Mouse (Mus musculus) forebrain, embryonic 15.5 days (tissue): ENCODE measurements around the gene D8Ertd738e. TPM values are rescaled to one million over a fixed set of nuclear protein-coding genes. Genes with fewer than 3 reads are reported as not detected.
"Not testable (repeated sequence)": the region's sequence is repeated elsewhere in the genome, so short reads cannot be mapped to it uniquely, and the experiment has no call there.

Experiments
- ATAC-seq: fragments of 200-750 bp; cut with Nextera tagmentation; replicated peaks from 2 replicates; pipeline ENCODE4 v1.8.0; 2017; ENCODE audit warnings: mild to moderate bottlenecking, moderate TSS enrichment, moderate library complexity
- H3K27ac ChIP-seq: fragments of 300-500 bp; sonication (generic); replicated peaks from 2 replicates; pipeline ENCODE4 v1.5.1; 2015; ENCODE audit warnings: mild to moderate bottlenecking, inconsistent platforms
- H3K27me3 ChIP-seq: fragments of 300-500 bp; sonication (generic); 2 replicates; pipeline ENCODE4 v1.6.1; 2015; ENCODE audit warnings: inconsistent platforms
- H3K36me3 ChIP-seq: fragments of 300-500 bp; sonication (generic); 2 replicates; pipeline ENCODE4 v1.6.1; 2015; ENCODE audit warnings: mild to moderate bottlenecking, inconsistent platforms
- H3K4me1 ChIP-seq: fragments of 300-500 bp; sonication (generic); 2 replicates; pipeline ENCODE4 v1.6.1; 2015; ENCODE audit warnings: inconsistent platforms
- H3K4me2 ChIP-seq: fragments of 300-500 bp; sonication (generic); replicated peaks from 2 replicates; pipeline ENCODE4 v1.6.1; 2015; ENCODE audit warnings: mild to moderate bottlenecking, inconsistent platforms
- H3K4me3 ChIP-seq: fragments of 300-500 bp; sonication (generic); 2 replicates; pipeline ENCODE4 v1.5.1; 2015; ENCODE audit warnings: mild to moderate bottlenecking, inconsistent platforms
- H3K9ac ChIP-seq: fragments of 300-500 bp; sonication (generic); replicated peaks from 2 replicates; pipeline ENCODE4 v1.6.1; 2015; ENCODE audit warnings: mild to moderate bottlenecking, inconsistent platforms
- H3K9me3 ChIP-seq: fragments of 300-500 bp; sonication (generic); 2 replicates; pipeline ENCODE4 v1.6.1; 2016; ENCODE audit warnings: inconsistent platforms
- WGBS: fragments of 180-500 bp; shearing (Covaris S2); methylation state at CpG from one replicate; pipeline ENCODE4 v1.1.7; 2015; ENCODE audit warnings: mixed read lengths; 5-methylcytosine and 5-hydroxymethylcytosine counted together
- polyA plus RNA-seq: library from polyadenylated mRNA; unstranded; fragments of >200 nt; fragmentation: Nextera tagmentation; extraction: Ambion mirVana; gene quantifications from 2 replicates; pipeline ENCODE4 v1.2.1, GENCODE M21; 2015

The D8Ertd738e gene
- 233 and 252 TPM in 2 replicates for polyA plus RNA-seq

GRCm38 (mm10) chr8:84249257-84250170 is at the start of gene D8Ertd738e:
TSS of gene D8Ertd738e (minus strand) at chr8:84249719.
- WGBS, result 4% methylated on average over 52 of the region's 52 CpGs
- Histone ChIP-seq H3K27me3 (no peaks in the 10 kb centered on the region), H3K4me2 (peak within 1 kb of the TSS; percentile 85), H3K27ac (peak within 1 kb of the TSS; percentile 78), H3K9me3 (no peaks in the 10 kb centered on the region), H3K36me3 (peaks cover 65% of the 10 kb centered on the region), H3K9ac (peak within 1 kb of the TSS; percentile 81), H3K4me1 (peaks cover 8% of the 10 kb centered on the region), H3K4me3 (peak within 1 kb of the TSS; percentile 93)
- peak; percentile 92 for ATAC-seq

- no peak for ATAC-seq
- no peaks in the 10 kb centered on the region for H3K36me3 ChIP-seq
Measured at GRCm38 (mm10) chr8:84297029-84297785, 47.7 kb upstream of the D8Ertd738e start.

GRCm38 (mm10) chr8:84291688-84292087 is 42.2 kb upstream of the D8Ertd738e start:
- no peak for ATAC-seq
- H3K9me3 ChIP-seq, result no peaks in the 10 kb centered on the region
- H3K27ac ChIP-seq, result no peak overlapping the region

More at GRCm38 (mm10) chr8:84297029-84297785, 47.7 kb upstream of the D8Ertd738e start:
- Histone ChIP-seq H3K4me2 (no peak overlapping the region), H3K9ac (no peak overlapping the region), H3K27me3 (no peaks in the 10 kb centered on the region), H3K4me1 (no peaks in the 10 kb centered on the region), H3K27ac (no peak overlapping the region), H3K9me3 (no peaks in the 10 kb centered on the region), H3K4me3 (no peak overlapping the region)
- WGBS, result 56% methylated on average over 5 of the region's 5 CpGs

GRCm38 (mm10) chr8:84291086-84291485 is 41.6 kb upstream of the D8Ertd738e start:
- Histone ChIP-seq H3K4me1 (no peaks in the 10 kb centered on the region), H3K27ac (no peak overlapping the region), H3K27me3 (no peaks in the 10 kb centered on the region), H3K9ac (no peak overlapping the region), H3K9me3 (no peaks in the 10 kb centered on the region), H3K4me3 (no peak overlapping the region), H3K36me3 (no peaks in the 10 kb centered on the region), H3K4me2 (no peak overlapping the region)
- no peak for ATAC-seq
- whole genome bisulfite sequencing, result 67% methylated on average over 5 of the region's 5 CpGs

More at GRCm38 (mm10) chr8:84291688-84292087, 42.2 kb upstream of the D8Ertd738e start:
- H3K4me3 ChIP-seq, result no peak overlapping the region
- H3K4me2 ChIP-seq, result no peak overlapping the region
- no peaks in the 10 kb centered on the region for H3K27me3 ChIP-seq
- WGBS, result 23% methylated on average over 8 of the region's 8 CpGs
- H3K9ac ChIP-seq, result no peak overlapping the region
- no peaks in the 10 kb centered on the region for H3K4me1 ChIP-seq
- no peaks in the 10 kb centered on the region for H3K36me3 ChIP-seq

- H3K9ac ChIP-seq, result no peak overlapping the region
- ATAC-seq, result no peak
- H3K4me1 ChIP-seq, result no peaks in the 10 kb centered on the region
- H3K4me2 ChIP-seq, result no peak overlapping the region
- WGBS, result 42% methylated on average over 2 of the region's 2 CpGs
- H3K27ac ChIP-seq, result no peak overlapping the region
- H3K4me3 ChIP-seq, result no peak overlapping the region
- no peaks in the 10 kb centered on the region for H3K27me3 ChIP-seq
- H3K9me3 ChIP-seq, result no peaks in the 10 kb centered on the region
- no peaks in the 10 kb centered on the region for H3K36me3 ChIP-seq
Measured at GRCm38 (mm10) chr8:84288892-84289291, 39.4 kb upstream of the D8Ertd738e start.

GRCm38 (mm10) chr8:84285665-84286064 is 36.1 kb upstream of the D8Ertd738e start:
- WGBS, result 50% methylated on average over 5 of the region's 5 CpGs

GRCm38 (mm10) chr8:84284608-84285063 is 35.1 kb upstream of the D8Ertd738e start:
- WGBS, result 38% methylated on average over 9 of the region's 9 CpGs
- H3K27me3 ChIP-seq, result no peaks in the 10 kb centered on the region
- H3K9me3 ChIP-seq, result no peaks in the 10 kb centered on the region
- no peaks in the 10 kb centered on the region for H3K4me1 ChIP-seq
- no peaks in the 10 kb centered on the region for H3K36me3 ChIP-seq
- H3K4me2 ChIP-seq, result no peak overlapping the region
- no peak overlapping the region for H3K27ac ChIP-seq
- no peak overlapping the region for H3K9ac ChIP-seq
- H3K4me3 ChIP-seq, result no peak overlapping the region
- no peak for ATAC-seq

More at GRCm38 (mm10) chr8:84285665-84286064, 36.1 kb upstream of the D8Ertd738e start:
- H3K36me3 ChIP-seq, H3K4me1 ChIP-seq, H3K27me3 ChIP-seq, H3K4me3 ChIP-seq, H3K27ac ChIP-seq, ATAC-seq, H3K9me3 ChIP-seq, H3K4me2 ChIP-seq, H3K9ac ChIP-seq: not testable (repeated sequence)

- no peak overlapping the region for H3K9ac ChIP-seq
- H3K36me3 ChIP-seq, result no peaks in the 10 kb centered on the region
- H3K4me1 ChIP-seq, result no peaks in the 10 kb centered on the region
- no peak overlapping the region for H3K27ac ChIP-seq
- H3K9me3 ChIP-seq, result no peaks in the 10 kb centered on the region
- WGBS, result 84% methylated on average over 10 of the region's 10 CpGs
- no peak overlapping the region for H3K4me2 ChIP-seq
- H3K27me3 ChIP-seq, result no peaks in the 10 kb centered on the region
- H3K4me3 ChIP-seq, result no peak overlapping the region
- no peak for ATAC-seq
Measured at GRCm38 (mm10) chr8:84280777-84281176, 31.3 kb upstream of the D8Ertd738e start.

- Histone ChIP-seq H3K9ac (no peak overlapping the region), H3K4me3 (no peak overlapping the region), H3K36me3 (no peaks in the 10 kb centered on the region), H3K27me3 (no peaks in the 10 kb centered on the region), H3K9me3 (no peaks in the 10 kb centered on the region), H3K27ac (no peak overlapping the region), H3K4me2 (no peak overlapping the region), H3K4me1 (no peaks in the 10 kb centered on the region)
- WGBS, result 69% methylated on average over 1 of the region's 1 CpGs
- ATAC-seq, result no peak
Measured at GRCm38 (mm10) chr8:84276447-84276846, 26.9 kb upstream of the D8Ertd738e start.

- no peak for ATAC-seq
- no peaks in the 10 kb centered on the region for H3K36me3 ChIP-seq
- H3K27me3 ChIP-seq, result no peaks in the 10 kb centered on the region
- no peak overlapping the region for H3K4me2 ChIP-seq
- H3K4me3 ChIP-seq, result no peak overlapping the region
- no peak overlapping the region for H3K9ac ChIP-seq
- no peak overlapping the region for H3K27ac ChIP-seq
- 82% methylated on average over 3 of the region's 3 CpGs for WGBS
- no peaks in the 10 kb centered on the region for H3K9me3 ChIP-seq
- peaks cover 11% of the 10 kb centered on the region for H3K4me1 ChIP-seq
Measured at GRCm38 (mm10) chr8:84273968-84274367, 24.4 kb upstream of the D8Ertd738e start.

GRCm38 (mm10) chr8:84272302-84272701 is 22.8 kb upstream of the D8Ertd738e start:
- H3K9ac ChIP-seq, result no peak overlapping the region
- no peak for ATAC-seq
- H3K27me3 ChIP-seq, result no peaks in the 10 kb centered on the region
- peaks cover 13% of the 10 kb centered on the region for H3K4me1 ChIP-seq
- H3K36me3 ChIP-seq, result no peaks in the 10 kb centered on the region
- H3K27ac ChIP-seq, result no peak overlapping the region
- H3K9me3 ChIP-seq, result no peaks in the 10 kb centered on the region
- WGBS, result 82% methylated on average over 4 of the region's 4 CpGs
- H3K4me3 ChIP-seq, result no peak overlapping the region
- no peak overlapping the region for H3K4me2 ChIP-seq
